Mouse (Mus musculus) layer of hippocampus, adult 9-11 months (tissue): ENCODE measurements at regions not wholly inside any gene's neighbourhood (a gene's known extent, or its start where the extent isn't known, plus 50 kb on each side); places are given as distances from the start of the nearest gene placed in this dataset.

Experiments
- DNase-seq: peaks from one replicate; pipeline ENCODE4 v3.0.0; 2022

DNA sequence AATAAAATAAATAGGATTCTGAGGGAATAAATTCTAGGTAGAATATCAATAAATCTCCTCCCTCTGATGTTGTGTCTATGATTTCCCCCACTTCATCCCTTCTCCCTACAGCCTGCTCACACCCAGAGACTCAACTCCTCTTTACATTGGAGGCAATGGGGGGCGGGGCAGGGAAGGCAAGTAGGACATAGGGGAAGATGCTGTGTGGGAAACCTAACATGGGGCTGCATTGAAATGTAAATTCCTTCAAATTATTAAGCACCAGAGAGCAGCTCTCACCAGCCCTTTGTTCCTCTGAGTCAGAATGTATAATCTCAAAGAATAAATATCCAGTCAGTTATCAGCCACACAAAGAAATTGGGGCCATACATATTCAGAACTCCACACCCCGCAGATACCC is 91.6 kb downstream of the Nuf2 start:
- no peak for DNase-seq

DNA sequence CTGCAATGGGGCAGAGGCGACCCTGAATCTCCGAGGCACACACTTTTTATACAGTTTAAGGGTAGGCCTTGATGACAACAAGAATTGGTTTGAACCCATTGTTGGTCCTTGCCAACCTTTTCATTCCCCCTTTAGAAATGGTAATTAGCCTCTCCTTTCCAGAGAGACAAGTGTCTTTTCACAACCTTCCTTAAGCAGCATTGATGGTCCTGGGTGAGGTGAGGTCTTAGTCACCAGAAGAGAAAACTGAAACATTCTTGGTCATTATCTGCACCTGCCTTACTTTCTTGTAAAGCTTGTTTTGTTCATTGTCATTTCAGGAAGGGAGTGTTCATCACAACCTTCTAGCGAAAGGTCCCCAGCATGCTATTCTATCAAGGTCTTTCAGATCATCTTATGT is 93.3 kb downstream of the Nuf2 start:
- DNase-seq, result no peak

- DNase-seq, result peak; percentile 84
Observed at GRCm38 (mm10) chr1:169422408-169422807, 108.9 kb downstream of the Nuf2 start.

- no peak for DNase-seq
Observed at GRCm38 (mm10) chr1:169421671-169422070, 109.6 kb downstream of the Nuf2 start.

GRCm38 (mm10) chr1:169418665-169419045 is 112.6 kb downstream of the Nuf2 start:
- no peak for DNase-seq

- DNase-seq, result no peak
Observed at GRCm38 (mm10) chr1:169417979-169418664, 113.1 kb downstream of the Nuf2 start.

- no peak for DNase-seq
Observed at GRCm38 (mm10) chr1:169416701-169417100, 114.6 kb downstream of the Nuf2 start.

GRCm38 (mm10) chr1:169408120-169408519 is 123.1 kb downstream of the Nuf2 start:
- DNase-seq, result no peak

DNA sequence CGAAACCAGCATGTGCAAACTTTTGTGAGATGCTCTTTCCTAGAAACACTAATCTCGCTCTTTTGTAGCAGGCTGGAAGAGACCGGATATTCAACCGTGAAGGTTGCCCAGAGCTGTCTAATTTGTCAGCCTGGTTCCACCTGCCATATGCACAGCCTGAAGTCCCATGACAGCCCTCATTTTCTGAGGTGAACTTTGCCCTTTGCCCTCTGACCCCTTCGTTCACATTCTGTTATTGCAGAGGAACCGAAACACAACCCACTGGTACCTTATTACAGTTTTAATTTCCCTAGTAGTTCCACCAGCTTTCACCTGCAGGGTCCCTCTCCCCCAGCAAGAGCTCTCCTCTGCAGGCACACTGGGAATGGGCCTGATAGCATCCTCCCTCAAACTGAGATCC is 130.4 kb downstream of the Nuf2 start:
- DNase-seq, result no peak

DNA sequence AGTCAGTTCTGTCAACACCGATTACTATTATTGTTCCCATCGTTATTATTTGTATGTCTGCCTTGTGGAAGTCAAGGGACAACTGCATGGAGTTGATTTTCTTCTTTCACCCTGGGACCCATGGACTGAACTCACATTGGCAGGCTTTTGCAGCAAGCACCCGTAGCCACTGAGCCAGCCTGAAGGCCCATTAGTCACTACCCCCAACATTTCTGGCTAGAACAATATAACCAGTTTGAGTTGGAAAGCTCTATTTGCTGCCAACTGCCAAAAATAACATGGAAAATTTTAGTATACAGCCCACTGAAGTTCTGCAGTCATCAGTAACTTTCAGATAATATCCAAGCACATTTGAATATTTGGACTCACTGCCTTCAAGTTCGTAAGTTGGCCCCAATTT is 133.9 kb downstream of the Nuf2 start:
- DNase-seq, result peak; percentile 24

GRCm38 (mm10) chr1:169387056-169387455 is 144.2 kb downstream of the Nuf2 start:
- no peak for DNase-seq

DNA sequence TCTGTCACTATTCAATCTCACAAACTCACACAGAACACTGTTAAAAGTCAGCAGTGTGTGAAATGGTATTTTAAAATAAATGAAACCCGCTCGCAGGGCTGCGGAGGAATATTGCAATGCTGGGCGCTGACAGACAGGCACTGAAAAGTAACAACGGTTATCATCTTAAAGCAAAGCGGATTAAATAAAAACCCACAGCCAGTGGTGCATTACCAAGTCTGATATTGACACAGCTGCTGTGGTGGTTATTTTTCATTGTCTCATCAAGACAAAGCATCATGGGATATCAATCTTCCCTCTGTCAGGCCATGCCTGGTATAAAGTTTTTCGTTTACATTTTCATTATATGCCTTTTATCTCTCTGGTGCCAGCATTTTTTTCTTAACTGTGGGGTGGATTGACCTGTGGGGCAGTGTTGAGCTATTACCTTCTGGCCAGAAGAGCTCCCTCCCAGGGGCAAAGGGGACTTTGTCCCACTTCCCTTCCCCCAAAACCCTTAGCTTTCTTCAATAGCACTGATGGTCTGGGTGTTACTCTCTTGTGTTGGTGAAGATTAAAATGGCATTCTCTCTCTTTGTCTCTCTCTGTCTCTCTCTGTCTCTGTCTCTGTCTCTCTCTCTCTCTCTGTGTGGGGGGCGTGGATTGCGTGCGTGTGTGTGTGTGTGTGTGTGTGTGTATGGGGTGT is 145.4 kb downstream of the Nuf2 start:
- no peak for DNase-seq

DNA sequence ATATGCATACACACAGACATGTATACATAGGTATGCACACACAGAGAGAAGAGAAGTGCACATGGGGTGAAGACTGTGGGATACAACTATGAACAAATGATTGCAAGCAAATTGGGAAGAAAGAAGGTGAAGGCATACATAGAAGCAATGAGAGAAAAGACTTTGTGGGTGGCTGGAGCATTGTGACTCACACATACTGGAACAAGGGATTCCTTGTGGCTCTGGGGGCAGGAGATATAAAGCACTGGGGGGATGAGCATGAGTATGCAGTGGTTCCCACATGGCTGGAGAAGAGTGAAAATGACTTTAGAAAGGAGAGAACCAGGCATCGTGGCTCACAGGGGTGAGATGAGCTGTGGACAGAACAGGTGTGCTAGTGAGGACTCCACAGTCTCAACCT is 156.6 kb downstream of the Nuf2 start:
- no peak for DNase-seq

GRCm38 (mm10) chr1:169368758-169369157 is 162.5 kb downstream of the Nuf2 start:
- DNase-seq, result no peak

GRCm38 (mm10) chr1:169367772-169368501 is 163.3 kb downstream of the Nuf2 start:
- DNase-seq, result no peak

DNA sequence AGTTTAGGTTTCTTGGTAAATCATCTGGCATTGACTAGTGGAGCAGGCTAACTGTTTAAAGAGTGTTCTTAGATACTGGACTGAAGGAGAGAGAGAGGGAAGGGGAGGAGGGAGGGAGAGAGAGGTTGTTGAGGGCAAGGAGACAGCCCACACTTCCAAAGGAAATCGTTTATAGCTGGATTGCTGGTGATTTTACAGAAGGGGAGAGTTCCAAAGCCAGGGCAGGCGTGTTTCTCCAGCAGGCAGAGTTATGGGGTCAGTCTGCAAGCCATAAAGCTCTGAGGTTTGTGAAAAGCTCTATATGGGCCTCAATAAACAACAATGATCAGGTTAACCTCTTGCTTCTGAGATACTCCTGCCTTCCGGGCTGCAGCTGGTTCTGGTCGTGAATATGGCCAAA is 163.9 kb downstream of the Nuf2 start:
- DNase-seq, result no peak

DNA sequence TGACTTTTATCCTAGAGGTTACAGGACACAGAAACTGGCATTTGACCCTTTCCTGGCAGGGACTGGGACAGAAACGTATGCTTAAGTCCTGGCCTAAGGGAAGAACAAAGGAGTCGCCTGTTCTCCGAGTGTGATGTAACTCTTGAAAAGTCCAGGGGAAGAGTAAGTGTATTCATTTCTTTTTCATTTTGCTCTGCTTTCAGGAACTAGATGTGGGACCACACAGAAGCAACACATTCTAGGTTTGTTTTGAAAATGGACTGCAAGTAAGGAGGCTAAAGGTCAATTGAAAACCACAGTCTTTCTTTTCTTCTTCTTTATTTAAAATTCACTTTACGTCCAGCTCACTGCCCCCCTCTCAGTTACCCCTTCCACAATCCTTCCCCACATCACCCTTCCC is 168.7 kb downstream of the Nuf2 start:
- no peak for DNase-seq

DNA sequence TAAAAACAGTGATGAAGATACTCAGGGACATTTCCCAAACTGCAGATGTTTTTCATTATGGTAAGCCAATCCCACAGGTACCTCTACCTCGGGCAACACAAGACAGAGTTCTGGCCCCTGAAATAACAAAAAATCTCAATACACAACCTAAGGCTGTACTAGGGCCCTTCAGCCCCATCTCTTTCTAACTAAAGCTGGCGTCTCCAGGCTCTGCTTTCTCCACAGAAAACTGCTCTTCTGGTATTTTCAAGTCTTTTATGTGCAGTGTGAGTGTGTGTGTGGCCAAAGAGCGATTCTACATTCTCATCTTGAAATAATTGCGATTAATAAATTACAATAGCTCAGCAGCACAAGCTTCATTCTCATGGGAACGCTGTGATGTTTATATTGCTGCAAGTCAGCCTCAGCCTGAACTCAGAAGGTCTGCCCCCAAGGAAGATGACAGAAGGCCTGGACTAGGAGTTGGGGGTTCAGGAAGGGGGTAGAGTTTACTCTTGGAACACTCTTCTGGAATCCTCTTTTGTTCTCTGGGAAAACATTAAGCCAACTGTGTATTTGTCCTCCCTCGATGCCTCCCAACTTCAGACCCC is 173.5 kb downstream of the Nuf2 start:
- no peak for DNase-seq

GRCm38 (mm10) chr1:169354021-169354420 is 177.2 kb downstream of the Nuf2 start:
- DNase-seq, result no peak

DNA sequence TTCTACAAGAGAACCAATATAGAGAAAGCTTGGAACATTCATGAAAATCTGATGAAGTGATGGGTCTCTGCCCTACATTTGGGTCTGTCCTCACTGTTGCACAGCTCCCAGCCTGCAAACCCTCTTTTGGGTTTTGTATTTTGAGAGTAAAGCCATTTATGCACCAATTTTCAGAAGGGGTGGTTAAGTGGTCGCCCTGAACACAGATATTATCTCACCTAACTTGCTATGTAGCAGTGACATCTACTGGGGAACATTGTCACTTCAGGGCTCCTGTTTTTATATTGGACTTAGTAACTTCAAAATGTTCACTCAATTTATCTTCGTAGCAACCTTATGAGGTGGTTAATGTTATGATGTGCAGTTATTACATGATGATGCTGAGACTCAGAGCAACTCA is 183.6 kb downstream of the Nuf2 start:
- DNase-seq, result peak; percentile 27

DNA sequence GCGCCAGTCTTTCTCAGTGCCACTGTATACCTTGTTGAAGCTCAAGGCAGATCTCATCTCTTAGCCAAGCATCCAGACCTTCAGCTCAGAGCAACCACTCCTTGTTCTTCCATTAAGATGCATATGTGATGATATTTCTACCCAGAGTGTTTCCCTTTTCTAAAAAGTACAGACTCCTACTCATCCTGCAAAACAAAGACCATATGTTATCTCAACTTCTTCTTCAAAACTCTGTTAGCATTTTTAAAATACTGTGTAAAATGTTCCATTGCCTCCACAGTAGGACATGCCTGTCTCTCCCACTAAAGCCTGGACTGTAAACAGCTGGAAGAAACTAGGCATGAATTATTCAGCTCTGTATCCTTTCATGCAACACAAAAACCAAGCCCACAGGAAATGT is 184.4 kb downstream of the Nuf2 start:
- peak; percentile 22 for DNase-seq

GRCm38 (mm10) chr1:169341131-169341530 is 190.1 kb downstream of the Nuf2 start:
- DNase-seq, result no peak

GRCm38 (mm10) chr1:169338461-169338860 is 192.8 kb downstream of the Nuf2 start:
- DNase-seq, result no peak

GRCm38 (mm10) chr1:169332165-169332564 is 199.1 kb downstream of the Nuf2 start:
- no peak for DNase-seq
